Mouse (Mus musculus) lung, embryonic 14.5 days (tissue): Measurements from ENCODE around the gene H2-M10.3. TPM values are rescaled to one million over a fixed set of nuclear protein-coding genes. Genes with fewer than 3 reads are reported as not detected.
"Not testable (repeated sequence)": the region's sequence is repeated elsewhere in the genome, so short reads cannot be mapped to it uniquely, and the experiment has no call there.

Source experiments
- ATAC-seq: fragments of 200-750 bp; cut with Nextera tagmentation; 2 replicates; pipeline ENCODE4 v1.8.0; 2017; ENCODE audit warnings: mild to moderate bottlenecking, moderate TSS enrichment, moderate library complexity; ENCODE audit not compliant: insufficient read depth
- DNase-seq: peaks from one replicate; pipeline ENCODE4 v3.0.0-alpha.2; 2015
- H3K27ac ChIP-seq: fragments of 300-500 bp; sonication (generic); 2 replicates; pipeline ENCODE4 v1.5.1; 2014; ENCODE audit warnings: low read depth, mild to moderate bottlenecking, moderate library complexity
- H3K27me3 ChIP-seq: fragments of 300-500 bp; sonication (generic); 2 replicates; pipeline ENCODE4 v1.6.1; 2014; ENCODE audit warnings: low read length, control low read depth; ENCODE audit not compliant: insufficient read depth
- H3K36me3 ChIP-seq: fragments of 300-500 bp; sonication (generic); 2 replicates; pipeline ENCODE4 v1.6.1; 2014; ENCODE audit warnings: control low read depth; ENCODE audit not compliant: insufficient read depth
- H3K4me1 ChIP-seq: fragments of 300-500 bp; sonication (generic); 2 replicates; pipeline ENCODE4 v1.6.1; 2014; ENCODE audit warnings: antibody characterized with exemption, control low read depth; ENCODE audit not compliant: insufficient read depth
- H3K4me2 ChIP-seq: fragments of 300-500 bp; sonication (generic); 2 replicates; pipeline ENCODE4 v1.6.1; 2014; ENCODE audit warnings: mild to moderate bottlenecking
- H3K4me3 ChIP-seq: fragments of 300-500 bp; sonication (generic); 2 replicates; pipeline ENCODE4 v1.5.1; 2014; ENCODE audit warnings: low read depth, low read length
- H3K9ac ChIP-seq: fragments of 300-500 bp; sonication (generic); 2 replicates; pipeline ENCODE4 v1.6.1; 2014
- H3K9me3 ChIP-seq: fragments of 300-500 bp; sonication (generic); 2 replicates; pipeline ENCODE4 v1.6.1; 2016; ENCODE audit warnings: low read depth, low read length, control low read depth
- CTCF ChIP-seq: IDR thresholded peaks from 2 replicates; pipeline ENCODE4 v1.5.1; 2016; ENCODE audit warnings: antibody characterized with exemption, low read depth
- WGBS: fragments of 180-500 bp; shearing (Covaris S2); extraction: QIAGEN DNeasy Blood & Tissue Kit; methylation state at CpG from one replicate; pipeline ENCODE4 v1.1.7; 2014; 5-methylcytosine and 5-hydroxymethylcytosine counted together
- polyA plus RNA-seq: library from polyadenylated mRNA; unstranded; fragments of >200 nt; fragmentation: Nextera tagmentation; extraction: Ambion mirVana; gene quantifications from 2 replicates; pipeline ENCODE4 v1.2.1, GENCODE M21; 2014

Gene H2-M10.3
- not detected in 2 replicates for polyA plus RNA-seq

DNA sequence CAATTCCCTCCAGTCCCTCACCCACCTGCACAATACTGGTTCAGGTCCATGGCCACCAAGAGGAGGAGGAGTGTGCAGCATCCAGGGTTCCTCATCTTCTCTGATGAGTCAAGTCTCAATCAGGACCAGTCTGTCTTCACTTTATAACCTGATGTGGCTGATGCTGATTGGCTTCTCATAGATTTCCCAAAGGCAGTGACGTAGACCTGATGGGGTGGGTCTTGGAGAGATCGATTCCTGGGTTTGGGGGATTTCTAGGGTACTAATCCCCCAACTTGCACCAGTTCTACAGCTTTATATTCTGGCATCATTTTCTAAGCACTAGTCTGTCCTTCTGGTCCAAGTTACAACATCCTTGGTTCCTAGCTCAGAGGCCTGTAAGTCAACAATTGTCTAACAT, at the start of gene H2-M10.3:
H2-M10.3 (minus strand) TSS at position 101 of the 400 bp plus-strand sequence.
- H3K9ac ChIP-seq, H3K4me1 ChIP-seq, H3K9me3 ChIP-seq, H3K4me2 ChIP-seq, H3K4me3 ChIP-seq, H3K27me3 ChIP-seq, H3K36me3 ChIP-seq, ATAC-seq, DNase-seq, H3K27ac ChIP-seq: not testable (repeated sequence)
- WGBS = 90% methylated on average over 2 of the region's 2 CpGs

- TF ChIP-seq CTCF = no peak
- Histone ChIP-seq H3K4me1 (no peaks in the 10 kb centered on the region), H3K9ac (no peak overlapping the region), H3K4me2 (no peak overlapping the region), H3K36me3 (no peaks in the 10 kb centered on the region), H3K9me3 (no peaks in the 10 kb centered on the region), H3K27ac (no peak overlapping the region), H3K27me3 (no peaks in the 10 kb centered on the region), H3K4me3 (no peak overlapping the region)
- no peak for ATAC-seq
- 47% methylated on average over 2 of the region's 2 CpGs for WGBS
- no peak for DNase-seq
These were observed 49.2 kb upstream of the H2-M10.3 start for GRCm38 (mm10) chr17:36417416-36417815.

DNA sequence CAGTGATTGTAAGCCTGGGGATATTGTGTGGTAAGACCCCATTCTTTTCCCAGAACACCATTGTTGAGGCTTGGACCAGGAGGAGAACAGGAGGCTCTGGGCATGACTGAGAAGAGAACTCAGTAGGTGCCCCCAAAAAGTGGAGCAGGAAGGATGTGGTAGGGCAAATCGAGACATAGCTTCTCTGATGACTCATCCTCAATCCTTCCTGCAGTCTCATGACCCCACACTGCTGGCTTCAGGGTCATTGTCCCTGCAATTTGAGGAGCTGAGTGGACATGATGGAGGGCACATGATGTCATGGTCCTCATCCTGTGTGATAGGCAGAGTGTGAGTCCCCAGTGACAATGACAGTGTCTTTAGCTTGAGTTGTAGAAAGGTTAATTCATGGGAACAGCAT, 47.2 kb upstream of the H2-M10.3 start:
- DNase-seq (no peak), ATAC-seq (no peak)
- H3K27ac ChIP-seq = no peak overlapping the region
- TF ChIP-seq CTCF = no peak
- H3K36me3 ChIP-seq = no peaks in the 10 kb centered on the region
- H3K4me3 ChIP-seq = no peak overlapping the region
- H3K9me3 ChIP-seq = no peaks in the 10 kb centered on the region
- no peak overlapping the region for H3K9ac ChIP-seq
- H3K4me1 ChIP-seq = no peaks in the 10 kb centered on the region
- no peaks in the 10 kb centered on the region for H3K27me3 ChIP-seq
- 59% methylated on average over 1 of the region's 1 CpGs for WGBS
- H3K4me2 ChIP-seq = no peak overlapping the region

- TF ChIP-seq CTCF = no peak
- ATAC-seq (no peak), DNase-seq (no peak)
- Histone ChIP-seq H3K36me3 (no peaks in the 10 kb centered on the region), H3K4me1 (no peaks in the 10 kb centered on the region), H3K27ac (no peak overlapping the region), H3K9me3 (no peaks in the 10 kb centered on the region), H3K9ac (no peak overlapping the region), H3K27me3 (no peaks in the 10 kb centered on the region), H3K4me3 (no peak overlapping the region), H3K4me2 (no peak overlapping the region)
- WGBS = 77% methylated on average over 1 of the region's 1 CpGs
These were observed 46.1 kb upstream of the H2-M10.3 start for GRCm38 (mm10) chr17:36414361-36414760.

DNA sequence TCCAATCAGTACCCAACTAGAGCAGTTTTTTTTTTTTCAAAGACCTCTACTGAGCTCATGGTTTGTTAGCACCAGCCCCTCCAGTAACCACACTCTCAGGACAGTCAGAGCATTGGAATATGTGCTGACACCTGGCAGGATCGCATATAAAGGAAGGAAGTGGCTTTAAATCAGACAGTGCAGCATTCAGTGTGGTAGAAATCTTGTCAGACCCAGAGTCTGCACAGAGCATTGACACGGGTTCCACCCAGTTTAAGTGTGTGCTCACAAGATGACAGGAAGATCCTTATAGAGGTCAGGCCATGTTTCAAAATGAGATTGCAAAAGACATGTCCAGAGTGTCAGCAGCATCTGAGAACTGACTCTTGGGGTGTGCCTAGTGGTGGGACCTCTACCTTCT, 21.7 kb upstream of the H2-M10.3 start:
- TF ChIP-seq CTCF = no peak
- H3K27me3 ChIP-seq = no peaks in the 10 kb centered on the region
- no peak for ATAC-seq

DNA sequence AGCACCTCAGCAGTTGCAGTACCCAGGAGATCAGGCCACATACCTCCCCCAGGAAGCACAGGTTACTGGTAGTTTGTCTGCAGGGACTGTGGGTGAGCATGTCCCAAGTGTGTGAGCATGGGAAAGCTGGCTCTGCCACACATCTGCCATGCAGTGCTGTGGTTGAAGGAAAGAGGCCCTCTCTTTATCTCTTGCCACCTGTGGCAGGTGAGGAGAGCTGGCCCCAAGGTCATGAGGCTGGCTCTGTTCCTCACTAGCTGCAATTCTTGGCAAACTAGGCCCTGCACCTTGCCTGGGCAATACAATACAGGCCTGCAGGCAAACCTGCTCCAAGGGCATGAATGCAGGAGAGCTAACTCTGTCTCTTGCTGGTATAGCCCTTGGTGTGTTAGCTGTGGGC, 5.8 kb downstream of the H2-M10.3 start:
- not testable (repeated sequence) for H3K27me3 ChIP-seq, H3K9ac ChIP-seq, H3K9me3 ChIP-seq, H3K27ac ChIP-seq, ATAC-seq, DNase-seq, H3K36me3 ChIP-seq, H3K4me2 ChIP-seq, H3K4me1 ChIP-seq, H3K4me3 ChIP-seq

More for the DNA sequence above, 21.7 kb upstream of the H2-M10.3 start:
- Histone ChIP-seq H3K4me2 (no peak overlapping the region), H3K4me1 (no peaks in the 10 kb centered on the region), H3K27ac (no peak overlapping the region), H3K9ac (no peak overlapping the region), H3K36me3 (no peaks in the 10 kb centered on the region), H3K4me3 (no peak overlapping the region), H3K9me3 (no peaks in the 10 kb centered on the region)
- no peak for DNase-seq
- WGBS = 59% methylated on average over 2 of the region's 2 CpGs

- H3K9ac ChIP-seq, H3K4me1 ChIP-seq, H3K36me3 ChIP-seq, H3K4me3 ChIP-seq, H3K9me3 ChIP-seq, H3K27ac ChIP-seq, H3K27me3 ChIP-seq, H3K4me2 ChIP-seq, ATAC-seq: not testable (repeated sequence)
- peak; percentile 77 for DNase-seq
- peak; percentile 79 for TF ChIP-seq CTCF
These were observed 10.7 kb downstream of the H2-M10.3 start for GRCm38 (mm10) chr17:36357512-36357911.

- H3K9ac ChIP-seq = no peak overlapping the region
- no peaks in the 10 kb centered on the region for H3K36me3 ChIP-seq
- WGBS = 39% methylated on average over 3 of the region's 3 CpGs
- no peaks in the 10 kb centered on the region for H3K4me1 ChIP-seq
- ATAC-seq (no peak), DNase-seq (no peak)
- no peak overlapping the region for H3K4me3 ChIP-seq
- no peak overlapping the region for H3K4me2 ChIP-seq
- TF ChIP-seq CTCF = no peak
- no peaks in the 10 kb centered on the region for H3K9me3 ChIP-seq
- no peaks in the 10 kb centered on the region for H3K27me3 ChIP-seq
- H3K27ac ChIP-seq = no peak overlapping the region
These were observed 12.5 kb downstream of the H2-M10.3 start for GRCm38 (mm10) chr17:36355763-36356162.
